Mouse (Mus musculus) ovary, postnatal 36 days (tissue): ENCODE measurements around the gene Tceal1.
"Not testable (repeated sequence)": the region's sequence is repeated elsewhere in the genome, so short reads cannot be mapped to it uniquely, and the experiment has no call there.

Experiments
- DNase-seq: peaks from one replicate; pipeline ENCODE4 v3.0.0; 2022; ENCODE audit warnings: low spot score, mixed read lengths

The Tceal1 gene

GRCm38 (mm10) chrX:136707446-136708167 is at the start of gene Tceal1:
Gene Tceal1, plus strand, starts transcription at chrX:136707982.
- DNase-seq: peak; percentile 53

DNA sequence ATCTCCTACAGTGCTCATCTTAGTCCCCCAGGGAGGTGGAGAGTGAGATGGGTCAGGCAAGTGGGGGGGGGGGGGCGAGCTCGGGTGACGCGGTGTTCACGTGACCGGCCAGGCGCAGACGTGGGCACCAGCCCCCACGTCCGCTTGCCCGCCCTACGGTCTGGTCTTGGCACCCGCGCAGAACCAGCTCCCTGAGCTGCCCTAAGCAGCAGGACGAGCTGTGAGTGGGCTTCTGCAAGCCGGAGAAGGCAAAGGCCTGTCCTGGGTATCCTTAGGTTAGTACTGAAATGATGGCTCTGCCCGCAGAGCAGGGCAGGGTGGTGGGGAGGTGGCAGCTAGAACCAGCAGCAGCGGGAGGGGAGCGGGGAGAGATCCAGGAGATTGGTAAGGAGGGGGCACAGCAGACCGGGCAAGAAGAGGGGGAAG is 41.5 kb upstream of the Tceal1 start:
- peak; percentile 8 for DNase-seq

DNA sequence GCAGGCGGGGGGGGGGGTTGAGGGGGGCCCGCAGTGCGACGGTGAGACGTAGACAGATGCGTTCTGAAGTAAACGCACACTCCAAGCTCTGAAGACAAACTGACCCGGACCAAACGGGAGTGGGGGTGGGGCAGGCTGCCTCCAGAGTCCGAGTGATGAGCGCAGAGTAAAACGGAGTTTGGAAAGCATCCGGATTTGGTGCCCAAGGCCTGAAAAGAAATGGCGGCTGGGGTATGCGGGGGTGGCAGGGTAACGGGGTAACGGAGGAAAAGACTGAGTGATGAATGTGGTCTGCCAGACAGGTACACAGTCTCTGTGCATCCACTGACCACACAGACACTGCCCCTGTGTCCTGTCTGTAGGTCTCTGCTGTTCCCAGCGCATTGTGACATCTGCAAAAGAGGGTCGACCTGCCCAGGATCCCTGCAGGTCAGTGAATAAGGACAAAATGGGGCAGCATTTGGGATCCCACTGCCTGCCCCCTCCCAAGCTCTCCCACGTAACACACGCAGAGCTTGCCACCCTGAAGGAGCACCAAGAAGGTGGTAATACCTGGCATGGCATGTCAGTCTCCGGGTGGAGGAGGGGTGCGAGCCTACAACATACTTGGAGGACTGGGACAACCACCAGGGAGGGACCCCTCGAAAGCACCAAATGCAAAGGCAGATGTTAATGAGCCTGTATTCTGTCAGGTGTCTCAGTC is 40.9 kb upstream of the Tceal1 start:
- peak; percentile 12 for DNase-seq

DNA sequence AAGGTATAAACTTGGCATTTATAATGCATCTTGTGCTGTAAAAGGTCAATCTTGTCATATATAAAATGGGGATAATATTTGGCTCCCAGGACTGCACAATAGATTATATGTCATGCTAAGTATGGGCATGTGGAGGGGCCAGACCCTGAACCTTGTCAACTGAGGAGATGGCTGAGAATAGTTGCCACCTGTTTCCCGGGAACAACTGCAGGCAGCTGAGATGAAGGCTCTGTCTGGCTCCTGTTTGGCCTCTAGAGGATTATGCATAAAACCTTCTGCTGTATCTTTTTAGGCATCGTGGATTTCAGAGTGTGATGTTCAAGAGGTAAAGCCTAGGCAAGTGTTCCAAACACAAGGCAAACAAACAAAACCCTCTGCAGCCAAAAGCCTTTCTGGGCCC is 39.0 kb upstream of the Tceal1 start:
- no peak for DNase-seq

- DNase-seq: no peak
Observed at GRCm38 (mm10) chrX:136680989-136681388, 26.8 kb upstream of the Tceal1 start.

DNA sequence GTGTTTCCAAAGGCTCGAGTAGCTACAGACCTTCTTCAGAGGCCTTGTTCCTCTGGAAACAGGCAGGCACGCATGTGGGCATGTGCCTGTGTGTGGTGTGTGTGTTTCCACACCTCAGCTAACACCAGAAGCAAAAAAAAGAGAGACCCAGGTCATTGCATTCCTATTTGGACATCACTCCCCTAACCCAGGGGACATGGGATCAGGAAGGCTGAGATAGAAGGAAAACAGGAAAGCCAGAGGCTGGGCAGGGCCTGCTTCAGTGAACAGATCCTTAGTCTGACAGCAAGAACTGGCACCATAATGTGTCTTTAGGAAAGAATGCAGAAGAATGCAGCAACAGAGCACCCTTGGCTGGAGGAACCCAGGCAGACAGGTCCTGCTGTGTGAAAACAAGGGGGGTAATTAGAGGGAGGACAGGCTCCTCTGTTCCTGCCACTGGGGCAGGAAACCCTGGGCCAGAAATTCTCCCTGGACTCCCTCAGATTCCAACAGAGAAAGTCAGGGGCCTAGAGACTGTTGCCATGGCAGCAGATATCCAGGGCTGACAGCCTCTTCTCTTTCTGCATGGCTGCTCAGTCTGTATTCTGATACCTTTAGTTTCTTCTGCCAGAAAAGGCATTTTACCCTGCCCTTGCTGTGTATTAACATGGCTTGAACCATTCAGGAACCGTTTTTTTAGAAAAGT is 16.0 kb upstream of the Tceal1 start:
- DNase-seq: not testable (repeated sequence)

DNA sequence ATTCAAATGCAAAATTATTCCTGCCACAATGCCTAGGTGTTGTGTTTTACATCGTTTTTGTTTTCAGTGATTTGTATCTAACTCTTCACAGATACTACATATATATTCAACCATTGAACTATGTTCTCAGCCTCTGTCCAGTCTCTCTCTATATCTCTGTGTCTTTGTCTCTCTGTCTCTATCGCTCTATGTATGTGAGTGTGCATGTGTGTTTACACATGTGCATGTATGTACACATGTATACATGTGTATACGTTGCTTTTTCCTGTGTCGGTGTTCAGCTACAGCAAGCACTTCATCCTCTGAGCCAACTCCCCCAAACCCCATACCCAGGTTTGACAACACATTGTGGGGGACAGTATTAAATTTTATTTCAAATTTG is 15.5 kb upstream of the Tceal1 start:
- no peak for DNase-seq

DNA sequence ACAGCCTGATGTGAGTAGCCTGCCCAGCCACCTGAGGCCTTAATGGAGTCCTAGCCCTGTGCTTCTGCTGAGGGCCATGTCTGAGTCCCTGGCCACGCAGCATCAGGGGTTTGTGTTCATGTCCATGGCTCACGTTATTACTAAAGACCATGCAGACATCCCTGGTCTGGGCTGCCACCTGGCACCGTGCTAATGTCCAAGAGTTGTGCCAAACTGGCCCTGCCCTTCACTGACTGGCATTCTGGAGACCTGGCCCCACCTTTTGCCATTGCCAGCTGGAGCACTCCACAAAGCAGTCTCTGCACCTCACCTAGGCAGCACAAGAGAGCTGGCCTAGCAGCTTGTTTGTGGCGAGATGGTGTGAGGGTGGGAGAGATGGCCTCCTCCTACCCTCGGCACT is 14.6 kb upstream of the Tceal1 start:
- no peak for DNase-seq

DNA sequence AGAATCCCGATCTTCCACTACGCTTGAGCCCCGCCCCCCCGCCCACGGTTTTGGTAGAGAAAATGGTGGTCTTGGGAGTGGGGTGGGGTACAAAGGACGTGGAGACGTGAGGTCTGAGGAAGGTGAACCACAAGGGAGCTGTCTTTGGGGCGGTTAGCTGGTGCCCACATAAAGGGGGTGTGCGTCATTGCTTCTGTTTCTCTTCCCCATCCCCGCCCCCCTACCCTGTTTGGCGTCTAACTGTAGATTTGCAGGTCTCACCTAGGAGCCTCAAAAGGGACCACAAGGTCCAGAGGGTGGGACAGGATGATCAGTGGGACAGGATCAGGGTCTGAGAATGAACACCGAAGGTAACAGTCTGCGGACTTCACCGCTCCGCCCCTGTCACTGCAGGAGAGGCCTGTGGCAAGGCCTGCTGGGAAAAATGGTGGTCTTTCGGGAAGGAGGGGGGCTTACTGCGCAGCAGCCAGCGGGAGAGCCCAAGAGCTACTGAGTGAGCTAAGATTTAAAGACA is 443 bp downstream of the Tceal1 start:
- peak; percentile 45 for DNase-seq

- no peak for DNase-seq
Observed at GRCm38 (mm10) chrX:136708782-136709181, 1.0 kb downstream of the Tceal1 start.

DNA sequence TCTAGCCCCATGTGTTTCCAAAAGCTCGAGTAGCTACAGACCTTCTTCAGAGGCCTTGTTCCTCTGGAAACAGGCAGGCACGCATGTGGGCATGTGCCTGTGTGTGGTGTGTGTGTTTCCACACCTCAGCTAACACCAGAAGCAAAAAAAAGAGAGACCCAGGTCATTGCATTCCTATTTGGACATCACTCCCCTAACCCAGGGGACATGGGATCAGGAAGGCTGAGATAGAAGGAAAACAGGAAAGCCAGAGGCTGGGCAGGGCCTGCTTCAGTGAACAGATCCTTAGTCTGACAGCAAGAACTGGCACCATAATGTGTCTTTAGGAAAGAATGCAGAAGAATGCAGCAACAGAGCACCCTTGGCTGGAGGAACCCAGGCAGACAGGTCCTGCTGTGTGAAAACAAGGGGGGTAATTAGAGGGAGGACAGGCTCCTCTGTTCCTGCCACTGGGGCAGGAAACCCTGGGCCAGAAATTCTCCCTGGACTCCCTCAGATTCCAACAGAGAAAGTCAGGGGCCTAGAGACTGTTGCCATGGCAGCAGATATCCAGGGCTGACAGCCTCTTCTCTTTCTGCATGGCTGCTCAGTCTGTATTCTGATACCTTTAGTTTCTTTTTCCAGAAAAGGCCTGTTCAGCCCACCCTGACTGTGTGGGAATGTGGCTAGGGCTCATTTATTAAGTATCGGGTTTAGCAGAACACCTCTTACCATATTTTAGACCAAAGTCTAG is 7.1 kb downstream of the Tceal1 start:
- not testable (repeated sequence) for DNase-seq

GRCm38 (mm10) chrX:136732016-136732415 is 24.2 kb downstream of the Tceal1 start:
- no peak for DNase-seq

DNA sequence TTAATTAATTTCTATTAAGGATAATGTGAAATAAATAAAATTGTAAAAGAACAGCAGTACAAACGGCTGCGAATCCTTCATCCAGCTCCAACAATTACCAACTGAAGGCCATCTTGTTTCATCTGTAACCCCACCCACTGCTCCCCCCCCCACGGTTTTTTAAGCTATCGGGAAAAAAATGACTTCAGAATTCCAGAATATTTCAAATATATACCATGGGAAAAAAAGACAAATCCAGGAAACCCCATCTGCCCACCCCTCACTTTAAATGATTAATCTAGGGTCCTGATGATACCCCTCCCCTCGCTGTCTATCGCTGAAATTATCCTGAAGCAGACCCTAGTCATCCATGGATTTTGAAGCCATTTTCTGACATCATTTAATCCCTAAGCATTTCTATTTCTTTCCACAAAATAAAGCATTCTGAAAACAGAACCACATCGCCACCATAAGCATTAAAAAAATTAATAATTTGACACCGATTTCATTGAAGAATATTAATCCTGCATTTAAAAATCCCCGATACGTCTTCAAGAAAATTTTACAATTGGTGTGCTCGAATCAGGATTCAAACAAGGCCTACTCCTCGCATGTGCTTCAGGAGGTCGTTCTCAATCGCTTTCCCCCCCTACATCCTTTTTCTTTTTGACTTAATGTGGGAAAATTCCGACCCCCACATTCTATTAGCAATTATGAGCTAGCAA is 32.5 kb downstream of the Tceal1 start:
- DNase-seq: no peak

GRCm38 (mm10) chrX:136740791-136741650 is 33.2 kb downstream of the Tceal1 start:
- DNase-seq: no peak

DNA sequence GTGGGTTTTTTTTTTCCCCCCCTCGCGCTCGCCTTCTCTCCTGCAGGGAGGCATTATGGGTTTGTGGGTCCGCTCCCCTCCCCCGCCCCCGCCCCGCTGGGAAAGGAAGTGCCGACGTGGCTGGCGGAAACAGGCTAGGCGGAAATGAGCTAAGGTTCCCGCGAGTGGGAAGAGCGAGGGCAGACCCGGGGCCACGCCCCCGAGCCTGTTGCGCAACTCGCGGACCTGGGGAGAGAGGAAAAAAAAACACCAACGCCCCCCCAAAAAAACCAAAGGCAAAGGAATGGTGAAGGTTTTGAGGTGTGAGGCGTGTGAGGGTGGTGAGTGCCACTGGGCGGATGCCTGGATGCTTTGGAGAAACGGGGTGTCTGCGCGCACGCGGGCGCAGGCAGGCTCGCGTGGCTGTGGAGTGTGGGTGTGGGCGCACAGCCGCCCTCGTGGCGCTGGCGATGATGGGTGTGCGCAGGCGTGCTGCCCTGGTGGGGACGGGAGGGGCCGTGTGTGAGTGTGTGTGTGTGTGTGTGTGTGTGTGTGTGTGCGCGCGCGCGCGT is 33.9 kb downstream of the Tceal1 start:
- peak; percentile 83 for DNase-seq

DNA sequence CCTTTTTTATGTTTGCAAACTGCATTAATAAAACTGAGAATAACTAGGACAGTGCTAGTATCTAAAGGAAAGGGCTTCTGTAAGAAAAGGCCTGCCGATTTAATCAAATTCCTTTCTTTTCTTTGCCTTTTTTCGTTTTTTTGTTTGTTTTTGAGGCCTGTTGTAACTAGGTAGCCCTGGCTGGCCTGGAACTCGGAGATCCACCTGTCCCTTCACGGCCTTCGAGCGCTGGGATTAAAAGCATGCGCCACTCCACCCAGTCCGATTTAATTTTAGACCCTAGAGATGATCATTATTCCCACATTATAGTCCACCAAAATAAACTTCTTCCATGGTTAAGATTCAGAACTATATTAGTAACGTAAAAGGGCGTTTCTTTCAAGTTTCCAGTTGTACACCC is 34.5 kb downstream of the Tceal1 start:
- DNase-seq: no peak

DNA sequence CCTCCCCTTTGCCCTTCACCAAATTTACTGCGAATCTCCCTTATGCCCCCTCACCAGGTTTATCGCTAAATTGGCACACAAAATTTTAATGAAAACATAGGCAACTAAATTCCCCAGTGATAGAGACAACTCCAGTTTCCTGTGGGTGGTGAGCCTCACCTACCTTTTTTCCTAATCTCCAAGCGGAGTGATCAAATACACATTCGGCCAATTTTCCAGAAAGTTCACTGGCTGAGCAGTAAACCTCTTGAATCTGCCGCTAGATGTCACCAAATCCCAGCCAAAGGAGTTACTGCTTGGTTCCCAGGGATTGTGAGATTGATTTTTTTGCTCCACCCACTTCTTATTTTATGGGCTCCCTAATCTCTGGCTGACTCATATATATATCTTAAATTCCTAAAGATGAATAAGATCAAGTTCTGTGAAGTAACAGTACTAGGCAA is 34.9 kb downstream of the Tceal1 start:
- DNase-seq: peak; percentile 6

- DNase-seq: no peak
Observed at GRCm38 (mm10) chrX:136743459-136743858, 35.7 kb downstream of the Tceal1 start, which contains the start of gene Morf4l2. Gene Morf4l2, minus strand, starts transcription at chrX:136743690.

DNA sequence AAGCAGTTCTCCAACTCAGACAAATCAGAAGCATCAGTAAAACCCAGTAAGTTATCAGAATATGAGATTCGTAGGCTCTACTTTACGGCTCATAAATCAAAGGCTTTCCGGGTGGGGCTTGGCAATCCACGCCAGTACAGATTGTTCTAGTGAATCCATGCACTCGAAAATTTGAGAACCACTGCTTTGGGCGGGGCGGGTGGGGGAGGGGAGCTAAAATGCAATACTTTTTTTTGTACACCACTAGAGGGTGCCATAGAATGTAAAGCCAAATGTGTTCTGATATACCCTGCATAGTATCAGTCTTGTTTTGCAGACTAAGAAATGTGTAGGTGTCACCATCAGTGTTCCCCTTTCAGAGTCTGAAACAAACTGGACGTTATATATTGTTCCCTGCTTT is 36.9 kb downstream of the Tceal1 start:
- no peak for DNase-seq

- no peak for DNase-seq
Observed at GRCm38 (mm10) chrX:136749329-136749728, 41.5 kb downstream of the Tceal1 start.
